Mouse (Mus musculus): Measurements from ENCODE around the gene Dnah17.
A peak's percentile ranks its signal among the peaks of the same experiment; 100 is the strongest.

Dnah17 gene

DNA sequence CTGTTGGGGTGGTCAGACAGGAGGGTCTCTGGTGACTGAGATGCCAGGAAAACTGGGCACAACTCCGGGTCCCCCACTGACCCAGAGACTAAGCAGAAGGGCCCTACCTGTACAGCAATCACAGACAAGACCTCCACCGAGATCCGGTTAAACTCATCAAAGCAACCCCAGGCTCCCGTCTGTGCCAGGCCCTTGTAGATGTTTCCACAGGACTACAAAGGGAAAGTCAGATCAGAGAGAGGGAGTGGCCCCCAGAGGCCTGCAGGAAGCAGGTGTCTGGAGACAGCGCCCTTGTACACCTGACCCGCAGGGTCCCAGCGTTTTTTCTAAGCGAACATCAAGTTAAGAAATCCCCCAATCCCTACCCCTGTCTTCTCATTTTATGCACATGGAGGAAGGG, 44.5 kb downstream of the Dnah17 start:
- DNase-seq (ENCODE audit: low spot score), result no peak

GRCm38 (mm10) chr11:118085176-118085575, 45.3 kb downstream of the Dnah17 start:
- DNase-seq (ENCODE audit: low spot score), result no peak

DNA sequence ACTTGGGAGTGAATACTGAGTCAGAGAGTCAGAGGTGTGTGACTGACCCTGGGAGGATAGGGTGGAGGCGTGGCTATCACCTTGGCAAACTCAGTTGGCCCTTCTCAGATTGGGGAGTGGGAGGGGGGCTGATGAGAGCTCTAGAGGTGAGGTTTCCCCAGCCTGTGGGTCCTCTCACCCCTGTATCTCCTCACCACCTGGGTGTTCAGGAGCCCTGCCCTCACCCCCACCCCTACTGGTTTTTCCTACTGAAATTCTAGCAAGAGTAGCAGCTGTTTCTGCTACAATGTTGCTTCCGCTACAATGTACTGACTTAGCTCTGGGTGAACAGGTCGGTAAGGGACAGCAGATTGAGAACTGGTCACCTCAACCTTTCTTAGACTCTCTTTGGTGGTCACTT, 46.2 kb downstream of the Dnah17 start:
- DNase-seq (ENCODE audit: low spot score), result no peak

DNA sequence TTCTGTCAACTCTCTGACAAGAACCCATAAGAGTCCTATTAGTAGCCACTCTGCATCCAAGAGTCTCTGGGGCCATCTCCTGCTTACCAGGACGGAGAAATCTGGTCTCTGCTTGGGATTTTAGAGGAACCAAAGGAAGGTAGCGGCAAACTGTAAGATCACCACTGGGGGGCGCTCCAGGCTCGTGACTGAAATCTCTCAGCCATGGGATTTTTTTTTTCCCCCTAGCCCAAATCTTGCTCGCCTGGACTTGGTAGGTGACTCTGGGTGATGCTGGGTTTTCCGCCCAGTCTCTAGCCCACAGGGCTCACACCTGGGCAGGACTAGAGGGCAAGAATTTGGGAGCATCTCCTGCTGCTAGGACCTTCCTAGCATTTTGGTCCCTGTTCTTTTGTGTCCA, 46.6 kb downstream of the Dnah17 start:
- DNase-seq (ENCODE audit: low spot score), result peak; percentile 34

- no peak for DNase-seq (ENCODE audit: low spot score)
These were observed 48.1 kb downstream of the Dnah17 start for GRCm38 (mm10) chr11:118082294-118082693.

GRCm38 (mm10) chr11:118079750-118080149, 50.7 kb downstream of the Dnah17 start:
- no peak for DNase-seq (ENCODE audit: low spot score)

GRCm38 (mm10) chr11:118076929-118077328, 53.5 kb downstream of the Dnah17 start:
- no peak for DNase-seq (ENCODE audit: low spot score)

GRCm38 (mm10) chr11:118075035-118075522, 55.4 kb downstream of the Dnah17 start:
- no peak for DNase-seq (ENCODE audit: low spot score)

- no peak for DNase-seq (ENCODE audit: low spot score)
These were observed 59.1 kb downstream of the Dnah17 start for GRCm38 (mm10) chr11:118071227-118071912.

GRCm38 (mm10) chr11:118068812-118069332, 61.6 kb downstream of the Dnah17 start:
- no peak for DNase-seq (ENCODE audit: low spot score)

- DNase-seq (ENCODE audit: low spot score), result no peak
These were observed 62.8 kb downstream of the Dnah17 start for GRCm38 (mm10) chr11:118067588-118067987.

DNA sequence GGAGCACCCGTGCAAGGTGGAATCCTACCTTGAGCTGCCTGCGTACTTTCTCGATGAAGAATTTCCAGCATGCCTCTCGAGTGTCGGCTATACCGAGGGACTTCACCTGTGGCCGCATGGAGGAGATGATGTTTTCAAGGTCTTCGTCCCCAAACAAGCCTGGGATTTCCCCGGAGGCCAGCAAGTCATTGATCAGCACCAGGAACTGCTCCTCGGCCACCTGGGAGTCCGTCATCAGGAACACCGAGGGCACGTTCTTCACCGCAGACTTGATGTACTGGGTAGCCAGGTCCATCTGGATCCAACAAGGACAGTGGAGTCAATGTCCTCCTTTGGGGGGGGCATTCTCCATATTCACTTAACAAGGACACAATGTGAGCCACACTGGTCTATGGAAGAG, 70.4 kb downstream of the Dnah17 start:
- no peak for DNase-seq (ENCODE audit: low spot score)

DNA sequence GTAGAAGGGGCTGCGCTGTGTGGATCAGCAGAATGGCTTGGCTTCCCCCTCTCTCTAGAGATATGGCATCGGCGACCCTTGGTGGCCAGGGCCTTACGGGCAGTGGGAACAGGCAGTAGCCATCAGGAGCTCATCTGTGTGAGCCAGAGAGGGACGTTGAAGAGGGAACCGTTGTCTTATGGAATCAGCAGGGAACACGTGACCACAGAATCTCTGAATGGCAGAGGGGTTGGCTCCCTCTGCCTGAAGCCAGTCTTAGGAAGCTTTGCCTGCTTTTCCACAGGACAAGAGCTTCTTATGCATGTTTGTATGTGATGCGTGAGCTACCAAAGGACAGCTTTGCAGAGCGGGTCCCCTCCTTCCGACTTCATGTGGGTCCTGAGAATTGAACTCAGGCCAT, 71.6 kb downstream of the Dnah17 start:
- no peak for DNase-seq (ENCODE audit: low spot score)

- DNase-seq (ENCODE audit: low spot score), result no peak
These were observed 72.1 kb downstream of the Dnah17 start for GRCm38 (mm10) chr11:118058367-118058766.

DNA sequence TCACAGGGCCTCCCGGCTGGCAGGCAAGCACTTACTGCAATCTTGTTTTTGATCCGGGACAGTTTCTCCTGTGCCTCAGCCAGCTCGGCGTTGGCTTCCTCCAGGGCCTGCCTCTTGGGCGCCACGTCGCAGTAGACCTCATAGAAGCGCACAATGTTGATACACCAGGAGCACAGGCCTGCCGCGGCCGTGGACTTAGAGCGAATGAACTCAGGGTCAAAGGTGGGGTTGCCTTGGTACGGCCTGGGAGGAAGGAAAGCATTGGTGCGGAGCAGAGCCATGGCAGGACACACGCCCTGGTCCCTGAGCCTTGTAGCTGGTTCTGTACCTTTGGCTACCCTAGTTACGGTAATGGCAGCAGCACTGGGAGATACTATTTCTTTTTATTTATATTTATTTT, 80.3 kb downstream of the Dnah17 start:
- no peak for DNase-seq (ENCODE audit: low spot score)

GRCm38 (mm10) chr11:118049641-118050040, 80.8 kb downstream of the Dnah17 start:
- no peak for DNase-seq (ENCODE audit: low spot score)

DNA sequence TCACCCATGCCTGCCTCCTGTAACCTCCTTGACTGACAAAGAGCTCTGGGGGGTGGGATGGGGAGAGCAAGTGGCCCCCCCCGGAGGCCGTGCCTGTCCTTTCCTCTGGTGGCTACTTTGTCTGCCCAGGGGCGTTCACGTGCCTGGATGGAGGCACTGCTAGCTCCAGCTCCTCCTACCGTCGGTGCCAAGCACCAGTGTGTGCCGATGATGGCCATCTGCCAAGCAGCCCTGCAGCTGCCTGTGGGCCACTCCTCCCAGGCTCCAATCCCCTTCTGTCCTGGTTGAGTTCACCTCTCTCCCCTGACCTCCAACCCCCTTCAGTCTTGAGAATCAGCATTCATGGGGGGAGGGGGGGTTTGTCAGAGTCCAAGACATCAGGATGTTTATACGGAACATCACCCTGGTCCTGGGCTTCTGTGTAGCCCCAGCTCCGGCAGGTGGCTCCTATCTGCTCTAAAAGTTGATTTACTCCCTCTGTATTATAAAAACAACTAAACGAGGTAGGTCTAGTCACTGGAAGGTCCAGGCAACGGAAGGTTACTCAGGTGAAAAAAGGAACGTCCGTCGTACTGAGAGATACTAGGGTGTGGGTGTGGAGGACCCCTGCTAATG, 87.0 kb downstream of the Dnah17 start:
- no peak for DNase-seq (ENCODE audit: low spot score)

DNA sequence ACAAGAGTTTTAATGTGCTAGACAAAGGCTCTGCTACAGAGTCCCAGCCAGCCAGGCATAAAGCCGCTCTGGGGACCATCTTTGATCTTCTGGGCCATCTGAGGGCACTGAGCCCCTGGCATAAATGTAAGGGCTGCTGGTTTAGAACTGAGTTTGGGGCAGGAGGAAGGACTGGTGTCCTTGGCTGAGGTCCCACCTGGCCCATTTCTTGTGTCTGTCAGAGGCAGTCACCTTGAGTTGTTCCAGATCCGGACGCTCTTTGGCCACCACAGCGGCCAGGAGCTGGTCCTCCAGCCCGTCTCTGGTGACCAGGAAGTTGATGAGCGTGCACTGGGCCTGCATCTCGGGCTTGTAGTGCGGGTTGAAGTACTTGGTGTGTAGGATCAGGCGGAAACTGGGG, 87.6 kb downstream of the Dnah17 start:
- no peak for DNase-seq (ENCODE audit: low spot score)

DNA sequence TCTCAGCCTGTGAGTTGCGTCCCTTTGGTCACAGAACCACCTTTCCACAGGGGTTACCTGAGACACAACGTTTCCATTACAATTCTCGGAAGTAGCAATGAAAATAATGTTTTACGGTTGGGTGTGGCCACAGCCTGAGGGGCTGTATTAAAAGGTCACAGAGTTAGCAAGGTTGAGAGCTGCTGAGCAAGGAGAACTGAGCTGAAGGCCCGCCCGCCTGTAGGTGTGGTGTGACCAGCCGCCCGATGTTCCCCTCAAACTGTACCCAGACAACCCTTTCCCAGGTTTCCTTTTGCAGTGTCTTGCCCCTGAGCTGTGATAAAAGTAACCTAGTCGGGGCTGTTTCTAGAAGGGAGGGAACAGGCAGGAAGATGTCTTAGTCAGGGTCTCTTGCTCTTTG, 95.4 kb downstream of the Dnah17 start:
- DNase-seq (ENCODE audit: low spot score), result no peak

- DNase-seq (ENCODE audit: low spot score), result no peak
These were observed 96.0 kb downstream of the Dnah17 start for GRCm38 (mm10) chr11:118034395-118034794.

DNA sequence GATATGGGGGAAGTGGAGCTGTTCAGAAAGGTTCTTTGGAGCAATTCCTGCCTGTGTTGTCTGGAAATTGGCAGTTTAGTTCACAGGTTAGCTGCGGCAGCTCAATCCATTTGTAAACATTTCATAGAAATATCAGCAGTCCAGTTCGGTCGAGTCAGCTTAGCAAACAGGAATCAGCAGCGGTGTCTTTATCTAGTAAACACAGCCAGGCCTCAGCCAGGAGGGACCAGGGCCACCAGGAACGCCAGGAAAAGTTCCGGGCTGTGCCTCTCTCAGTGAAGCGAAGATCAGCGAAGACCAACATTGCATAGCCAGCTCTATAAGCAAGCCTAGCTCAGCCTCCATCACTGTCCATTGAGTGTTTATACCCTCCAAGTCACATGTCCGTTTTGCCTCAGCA, 99.3 kb downstream of the Dnah17 start:
- no peak for DNase-seq (ENCODE audit: low spot score)

DNA sequence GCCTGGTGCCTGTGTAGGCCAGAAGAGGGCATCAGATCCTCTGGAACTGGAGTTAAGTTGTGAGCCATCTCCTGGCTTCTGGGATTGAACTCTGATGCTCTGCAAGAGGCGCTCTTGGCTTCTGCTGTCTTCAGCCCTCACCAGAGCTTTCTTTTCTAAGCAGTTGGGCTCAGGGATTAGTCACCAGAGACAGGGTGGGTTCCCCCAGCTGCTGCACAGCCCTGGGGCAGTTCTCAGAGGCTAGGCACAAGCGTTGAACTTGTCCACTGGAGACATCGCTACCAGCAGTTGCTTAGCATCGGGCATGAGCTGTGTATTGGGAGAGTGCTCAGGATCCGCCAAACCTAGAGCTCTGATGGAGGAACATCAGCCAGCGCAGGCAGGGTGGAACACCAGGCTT, 101.3 kb downstream of the Dnah17 start:
- DNase-seq (ENCODE audit: low spot score), result no peak

- DNase-seq (ENCODE audit: low spot score), result no peak
These were observed 106.3 kb downstream of the Dnah17 start for GRCm38 (mm10) chr11:118024111-118024510.

DNA sequence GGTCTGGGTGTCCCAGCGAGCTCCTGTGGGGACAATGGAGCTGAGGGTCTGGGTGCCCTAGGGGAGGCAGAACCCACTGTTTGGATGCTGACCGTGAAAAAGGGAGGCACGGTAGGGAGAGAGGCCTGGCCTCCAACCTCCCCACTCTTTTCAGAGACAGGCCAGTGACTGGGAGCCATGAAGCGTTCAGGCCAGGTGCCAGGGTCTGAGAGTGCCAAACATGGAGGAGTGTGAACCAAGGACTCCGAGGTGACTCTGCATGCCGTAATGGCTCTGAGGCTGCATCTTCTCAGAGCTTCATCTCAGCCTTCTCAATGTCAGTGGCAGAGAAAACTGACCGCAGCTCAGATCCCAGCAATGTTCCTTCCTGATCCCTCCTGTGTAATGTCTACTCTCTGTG, 107.0 kb downstream of the Dnah17 start:
- DNase-seq (ENCODE audit: low spot score), result no peak

Data from c-Kit-positive CD71-positive TER-119-positive erythroid progenitor cells, embryonic 14.5 days (primary cell).